Mouse (Mus musculus) kidney, postnatal 0 days (tissue): Measurements from ENCODE around the gene Esp34. TPM values are rescaled to one million over a fixed set of nuclear protein-coding genes. Genes with fewer than 3 reads are reported as not detected.

Source experiments
- ATAC-seq: fragments of 200-750 bp; cut with Nextera tagmentation; replicated peaks from 2 replicates; pipeline ENCODE4 v1.8.0; 2017; ENCODE audit warnings: low read depth, moderate number of reproducible peaks, moderate TSS enrichment, moderate library complexity; ENCODE audit not compliant: low FRiP score
- DNase-seq: peaks from one replicate; pipeline ENCODE4 v3.0.0-alpha.2; 2016; ENCODE audit warnings: low spot score
- H3K27ac ChIP-seq: fragments of 300-500 bp; sonication (generic); 2 replicates; pipeline ENCODE4 v1.5.1; 2014; ENCODE audit warnings: mild to moderate bottlenecking
- H3K27me3 ChIP-seq: fragments of 300-500 bp; sonication (generic); 2 replicates; pipeline ENCODE4 v1.6.1; 2014; ENCODE audit warnings: low read length, mixed read lengths; ENCODE audit not compliant: insufficient read depth
- H3K36me3 ChIP-seq: fragments of 300-500 bp; sonication (generic); 2 replicates; pipeline ENCODE4 v1.6.1; 2014; ENCODE audit warnings: low read length, mixed read lengths; ENCODE audit not compliant: insufficient read depth
- H3K4me1 ChIP-seq: fragments of 300-500 bp; sonication (generic); replicated peaks from 2 replicates; pipeline ENCODE4 v1.6.1; 2014; ENCODE audit warnings: antibody characterized with exemption, low read length, mixed read lengths; ENCODE audit not compliant: insufficient read depth
- H3K4me2 ChIP-seq: fragments of 300-500 bp; sonication (generic); 2 replicates; pipeline ENCODE4 v1.6.1; 2014; ENCODE audit warnings: mild to moderate bottlenecking, low read length, moderate library complexity, mixed read lengths
- H3K4me3 ChIP-seq: fragments of 300-500 bp; sonication (generic); replicated peaks from 2 replicates; pipeline ENCODE4 v1.5.1; 2014; ENCODE audit warnings: low read depth, low read length
- H3K9ac ChIP-seq: fragments of 300-500 bp; sonication (generic); 2 replicates; pipeline ENCODE4 v1.6.1; 2014; ENCODE audit warnings: low read depth, low read length
- H3K9me3 ChIP-seq: fragments of 300-500 bp; sonication (generic); replicated peaks from 2 replicates; pipeline ENCODE4 v1.6.1; 2016; ENCODE audit warnings: low read length, inconsistent platforms, mixed read lengths
- CTCF ChIP-seq: IDR thresholded peaks from 2 replicates; pipeline ENCODE4 v1.5.1; 2016; ENCODE audit warnings: antibody characterized with exemption, low read depth, mild to moderate bottlenecking, moderate library complexity
- WGBS: fragments of 180-500 bp; shearing (Covaris S2); extraction: QIAGEN DNeasy Blood & Tissue Kit; methylation state at CpG from one replicate; pipeline ENCODE4 v1.1.7; 2014; 5-methylcytosine and 5-hydroxymethylcytosine counted together
- polyA plus RNA-seq: library from polyadenylated mRNA; unstranded; fragments of >200 nt; fragmentation: Nextera tagmentation; extraction: Ambion mirVana; gene quantifications from 2 replicates; pipeline ENCODE4 v1.2.1, GENCODE M21; 2015

Gene Esp34
- not detected in 2 replicates for polyA plus RNA-seq

- 82% methylated on average over 1 of the region's 1 CpGs for WGBS
- no peak for TF ChIP-seq CTCF
- DNase-seq: no peak
- no peaks in the 10 kb centered on the region for H3K4me1 ChIP-seq
- H3K9me3 ChIP-seq: no peaks in the 10 kb centered on the region
- H3K27ac ChIP-seq: no peak within 1 kb of the TSS
- H3K4me3 ChIP-seq: no peak within 1 kb of the TSS
- H3K9ac ChIP-seq: no peak within 1 kb of the TSS
- no peaks in the 10 kb centered on the region for H3K36me3 ChIP-seq
- no peak for ATAC-seq
- H3K27me3 ChIP-seq: no peaks in the 10 kb centered on the region
- H3K4me2 ChIP-seq: no peak within 1 kb of the TSS
Measured at GRCm38 (mm10) chr17:38553892-38554291, at the start of gene Esp34. Esp34 (plus strand) TSS chr17:38554192.

- Histone ChIP-seq H3K4me2 (no peak overlapping the region), H3K9ac (no peak overlapping the region), H3K9me3 (no peaks in the 10 kb centered on the region), H3K4me1 (no peaks in the 10 kb centered on the region), H3K36me3 (no peaks in the 10 kb centered on the region), H3K27ac (no peak overlapping the region), H3K4me3 (no peak overlapping the region), H3K27me3 (no peaks in the 10 kb centered on the region)
- DNase-seq (no peak), ATAC-seq (no peak)
- no peak for TF ChIP-seq CTCF
- WGBS: 69% methylated on average over 5 of the region's 5 CpGs
Measured at GRCm38 (mm10) chr17:38562527-38562926, 8.5 kb downstream of the Esp34 start.

Other genes with a start within 250 kb of the Esp34 start
- gene Olfr137, start 246.6 kb upstream of the Esp34 start, polyA plus RNA-seq: not detected in 2 replicates
- gene Olfr136, start 224.4 kb upstream of the Esp34 start, polyA plus RNA-seq: not detected in 2 replicates
- not detected in 2 replicates for gene Esp36, start 134.0 kb upstream of the Esp34 start, polyA plus RNA-seq
- not detected in 2 replicates for gene Esp31, start 85.3 kb downstream of the Esp34 start, polyA plus RNA-seq